Mouse (Mus musculus): ENCODE results near the gene 1700029I15Rik.

The 1700029I15Rik gene

DNA sequence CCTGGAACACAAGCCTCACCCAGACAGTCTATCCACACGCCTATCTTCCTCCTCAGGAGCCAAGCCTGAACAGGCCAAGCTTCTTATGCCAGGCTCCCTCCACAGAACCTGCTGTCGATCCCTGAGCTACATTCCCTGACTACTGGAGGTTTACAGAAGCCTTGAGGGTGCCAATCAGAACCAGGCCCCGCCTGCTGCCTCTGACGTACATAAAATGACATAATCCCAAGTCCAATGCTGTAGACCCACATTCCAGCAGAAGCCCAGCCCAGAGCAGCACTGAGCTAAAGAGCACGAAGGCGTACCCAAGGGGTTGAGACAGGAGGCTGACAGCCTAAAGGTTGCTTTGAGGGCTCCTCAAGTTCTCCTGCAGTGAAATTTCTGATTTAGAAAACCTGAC is 45.5 kb downstream of the 1700029I15Rik start:
- no peak for DNase-seq (ENCODE audit: low read depth)

- no peak for DNase-seq (ENCODE audit: low read depth)
Observed at GRCm38 (mm10) chr2:92430089-92430488, 47.8 kb downstream of the 1700029I15Rik start.

- peak; percentile 68 for DNase-seq (ENCODE audit: low read depth)
Observed at GRCm38 (mm10) chr2:92430723-92431541, 48.6 kb downstream of the 1700029I15Rik start.

GRCm38 (mm10) chr2:92431611-92432179 is 49.4 kb downstream of the 1700029I15Rik start:
- no peak for DNase-seq (ENCODE audit: low read depth)

DNA sequence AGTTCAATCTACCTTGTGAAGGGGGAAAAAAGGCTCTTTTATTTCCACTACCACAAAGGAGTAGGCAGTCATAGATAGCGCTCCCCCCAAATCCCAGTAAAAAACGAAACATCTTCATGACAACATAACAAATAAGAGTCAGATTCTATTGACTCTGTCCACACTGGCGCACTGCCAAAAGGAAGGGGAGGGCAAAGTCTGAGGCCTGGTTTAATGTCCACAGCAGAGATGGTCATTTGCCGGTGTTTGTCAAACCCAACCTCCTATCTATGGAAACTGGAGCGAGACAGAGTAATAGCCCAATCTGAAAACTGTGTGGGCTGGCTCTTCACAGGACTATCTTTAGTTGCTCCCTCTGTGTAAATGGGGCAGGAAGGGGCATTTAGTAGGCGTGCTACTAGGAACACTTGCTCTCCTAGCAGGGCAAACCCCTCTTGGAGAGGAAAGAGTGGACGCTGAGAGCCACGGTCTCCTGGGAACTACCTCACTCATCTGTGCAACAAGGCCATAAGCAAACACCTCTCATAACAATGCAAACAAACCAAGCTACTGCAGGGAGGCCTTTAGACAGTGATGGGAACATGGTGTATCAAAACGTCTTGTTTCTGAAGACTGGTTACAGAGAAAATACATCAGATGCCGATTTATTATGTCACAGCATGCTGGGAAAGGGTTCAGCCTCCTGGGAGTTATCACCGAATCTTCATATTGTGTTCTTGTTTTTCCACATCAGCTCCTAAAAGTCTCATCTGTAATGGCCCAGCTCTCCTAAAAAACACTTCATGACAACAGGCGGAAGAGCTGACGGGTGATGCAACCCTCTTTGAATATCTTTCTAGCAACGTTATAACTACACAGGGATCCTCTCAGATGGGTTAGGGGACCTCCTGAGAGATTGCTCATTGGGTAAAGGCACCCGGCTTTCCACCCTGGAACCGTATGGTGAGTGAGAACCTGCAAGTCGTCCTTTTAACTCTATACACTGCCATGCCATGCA is 50.3 kb downstream of the 1700029I15Rik start:
- DNase-seq (ENCODE audit: low read depth), result no peak

DNA sequence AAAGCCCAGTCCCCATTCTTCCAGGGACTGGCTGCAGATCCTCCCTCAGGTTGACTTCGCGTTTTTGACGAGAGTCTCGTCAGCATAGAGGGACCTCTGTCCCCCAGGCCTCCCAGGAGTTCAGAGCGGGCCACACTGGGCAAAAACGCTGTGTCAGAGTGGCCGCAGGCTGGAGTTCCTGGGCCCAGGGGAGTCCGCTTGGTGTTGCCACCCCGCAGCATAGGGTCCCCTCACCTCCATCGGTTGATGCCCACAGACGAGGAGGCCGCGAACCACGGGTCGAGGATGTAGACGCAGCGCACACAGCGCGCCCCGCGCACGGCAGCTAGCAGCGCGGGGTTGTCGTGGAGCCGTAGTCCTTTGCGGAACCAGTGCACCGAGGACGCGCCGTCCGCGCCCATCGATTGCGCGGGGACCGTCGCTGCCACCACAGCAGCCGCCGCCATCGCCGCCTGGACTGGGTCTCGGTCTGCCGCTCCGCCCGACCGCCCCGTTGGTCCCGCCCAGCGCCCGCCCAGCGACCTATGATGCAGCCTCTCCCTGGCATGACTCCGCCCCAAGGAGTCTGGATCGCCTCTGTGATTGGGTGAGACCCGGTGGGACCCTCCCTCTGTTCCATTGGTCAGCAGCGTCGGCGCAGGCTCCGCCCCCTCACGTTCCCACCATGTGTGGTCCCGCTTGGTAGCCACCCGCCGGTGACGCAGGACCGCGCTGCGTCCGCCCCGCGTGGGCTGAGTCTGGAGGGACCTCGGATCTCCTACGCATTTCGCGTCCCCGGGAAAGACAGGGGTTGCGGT is 51.4 kb downstream of the 1700029I15Rik start, which contains the start of gene Cry2:
TSS of gene Cry2 (minus strand) at position 466 of the 797 bp plus-strand sequence.
- peak; percentile 99 for DNase-seq (ENCODE audit: low read depth)

DNA sequence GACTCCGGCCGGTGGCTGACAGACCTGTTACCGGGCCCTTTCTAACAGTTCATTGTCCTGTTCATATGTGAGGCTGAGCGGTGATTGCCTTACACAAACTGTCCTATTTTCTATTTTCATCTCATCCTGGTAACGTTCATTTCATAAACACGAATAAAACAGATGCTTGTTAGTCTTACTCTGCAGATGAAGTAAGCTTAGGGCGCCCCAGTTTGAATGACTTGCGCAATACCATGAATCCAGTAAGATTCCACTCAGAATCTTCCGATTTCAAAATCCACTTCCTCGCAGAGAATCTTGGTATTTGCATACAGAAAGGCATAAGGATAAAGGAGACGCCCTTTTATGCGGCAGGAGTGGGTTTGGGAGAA is 52.0 kb downstream of the 1700029I15Rik start:
- no peak for DNase-seq (ENCODE audit: low read depth)

DNA sequence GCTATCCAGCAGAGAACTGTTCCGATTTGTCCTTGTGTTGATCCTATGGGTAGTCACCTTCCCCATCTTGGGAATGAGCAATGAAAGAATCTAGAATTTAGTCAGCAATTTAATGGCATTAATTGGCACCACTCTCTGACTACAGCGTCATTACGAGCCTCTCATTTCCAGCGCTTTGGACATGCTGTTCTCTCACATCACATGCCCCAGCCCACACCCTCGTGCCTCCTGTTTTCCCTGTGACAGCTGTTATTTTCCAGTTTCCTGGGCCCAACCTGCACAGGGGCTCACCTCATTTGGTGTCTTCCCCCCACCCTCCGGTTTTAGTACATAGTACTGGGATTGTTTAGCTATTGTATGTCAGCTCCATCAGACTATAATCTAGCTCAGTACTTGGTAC is 52.7 kb downstream of the 1700029I15Rik start:
- DNase-seq (ENCODE audit: low read depth), result no peak
